Mouse (Mus musculus): Measurements from ENCODE around the gene Shisal2a. TPM values are rescaled to one million over a fixed set of nuclear protein-coding genes. Genes with fewer than 3 reads are reported as not detected.
A peak's percentile ranks its signal among the peaks of the same experiment; 100 is the strongest.

Gene Shisal2a
- polyA plus RNA-seq, 1 experiment from 2014 or later, result 0.55 TPM

- Histone ChIP-seq H3K36me3 (ENCODE audit: control insufficient read depth, insufficient read depth, low read length) (no peaks in the 10 kb centered on the region), H3K4me2 (ENCODE audit: low read depth, low read length) (no peak overlapping the region), H3K9me3 (ENCODE audit: control insufficient read depth, low read length) (no peaks in the 10 kb centered on the region), H3K4me3 (ENCODE audit: low read length) (no peak overlapping the region), H3K9ac (ENCODE audit: low read length) (no peak overlapping the region), H3K27ac (ENCODE audit: low read length) (no peak overlapping the region), H3K4me1 (replicated peaks; ENCODE audit: control insufficient read depth, insufficient read depth, low read length) (0 out of 2 replicates have a peak, but pooled peaks cover 4% of the 10 kb centered on the region), H3K27me3 (ENCODE audit: control insufficient read depth, insufficient read depth, low read depth, low read length) (no peaks in the 10 kb centered on the region)
- ATAC-seq (ENCODE audit: low read depth), result peak; percentile 38
- WGBS, result 49% methylated on average over 7 of the region's 8 CpGs
These were observed 64.2 kb downstream of the Shisal2a start for GRCm38 (mm10) chr4:108318649-108319615.

Other genes with a start within 250 kb of the Shisal2a start
- gene Scp2, start 238.4 kb downstream of the Shisal2a start, polyA plus RNA-seq (2015; fragmentation: Nextera tagmentation; extraction: Ambion mirVana), result 326 and 342 TPM in 2 replicates
- 49.4 and 50.5 TPM in 2 replicates for gene Echdc2, start 217.9 kb downstream of the Shisal2a start, polyA plus RNA-seq (2015; fragmentation: Nextera tagmentation; extraction: Ambion mirVana)
- gene Zyg11a, start 165.3 kb downstream of the Shisal2a start, polyA plus RNA-seq (2015; fragmentation: Nextera tagmentation; extraction: Ambion mirVana), result 0.09 and 0.14 TPM in 2 replicates
- 9.6 and 9.9 TPM in 2 replicates for gene Zyg11b, start 82.3 kb downstream of the Shisal2a start, polyA plus RNA-seq (2015; fragmentation: Nextera tagmentation; extraction: Ambion mirVana)
- 39.2 and 43.1 TPM in 2 replicates for gene Coa7, start 55.2 kb downstream of the Shisal2a start, polyA plus RNA-seq (2015; fragmentation: Nextera tagmentation; extraction: Ambion mirVana)
- 89.7 and 90.6 TPM in 2 replicates for gene Gpx7, start 23.6 kb upstream of the Shisal2a start, polyA plus RNA-seq (2015; fragmentation: Nextera tagmentation; extraction: Ambion mirVana)
- gene Tut4, start 76.1 kb upstream of the Shisal2a start, polyA plus RNA-seq (2015; fragmentation: Nextera tagmentation; extraction: Ambion mirVana), result 53.9 and 57.7 TPM in 2 replicates
- 79.9 and 80.4 TPM in 2 replicates for gene Prpf38a, start 196.0 kb upstream of the Shisal2a start, polyA plus RNA-seq (2015; fragmentation: Nextera tagmentation; extraction: Ambion mirVana)
- 8.0 and 8.9 TPM in 2 replicates for gene Orc1, start 196.1 kb upstream of the Shisal2a start, polyA plus RNA-seq (2015; fragmentation: Nextera tagmentation; extraction: Ambion mirVana)
- 30.0 and 30.2 TPM in 2 replicates for gene Cc2d1b, start 236.6 kb upstream of the Shisal2a start, polyA plus RNA-seq (2015; fragmentation: Nextera tagmentation; extraction: Ambion mirVana)